Mouse (Mus musculus) urinary bladder, adult 18-20 months (tissue): ENCODE measurements at regions not wholly inside any gene's neighbourhood (a gene's known extent, or its start where the extent isn't known, plus 50 kb on each side); places are given as distances from the start of the nearest gene placed in this dataset.

Experiments used
- DNase-seq, 2 experiments: peaks; one replicate each; pipeline ENCODE4 v3.0.0; 2022; ENCODE audit warnings: low spot score in 2 of 2, mixed read lengths in 2 of 2

DNA sequence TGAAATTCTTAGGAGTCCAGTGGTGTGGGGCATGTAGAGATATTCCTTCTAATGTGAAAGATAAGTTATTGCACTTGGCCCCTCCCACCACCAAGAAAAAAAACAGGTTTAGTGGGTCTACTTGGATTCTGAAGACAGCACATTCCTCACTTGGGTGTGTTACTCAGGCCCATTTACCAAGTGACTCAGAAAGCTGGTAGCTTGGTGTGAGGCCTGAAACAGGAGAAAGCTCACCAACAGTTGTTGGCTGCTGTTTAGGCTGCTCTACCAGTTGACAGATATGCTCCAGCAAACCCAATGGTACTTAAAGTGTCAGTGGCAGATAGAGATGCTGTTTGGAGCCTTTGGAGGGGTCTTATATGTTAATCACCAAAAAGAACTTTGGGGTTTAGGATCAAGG lies 207.8 kb upstream of the Gm11042 start:
- DNase-seq, result peak in 1 of 2 experiments; percentile 5

DNA sequence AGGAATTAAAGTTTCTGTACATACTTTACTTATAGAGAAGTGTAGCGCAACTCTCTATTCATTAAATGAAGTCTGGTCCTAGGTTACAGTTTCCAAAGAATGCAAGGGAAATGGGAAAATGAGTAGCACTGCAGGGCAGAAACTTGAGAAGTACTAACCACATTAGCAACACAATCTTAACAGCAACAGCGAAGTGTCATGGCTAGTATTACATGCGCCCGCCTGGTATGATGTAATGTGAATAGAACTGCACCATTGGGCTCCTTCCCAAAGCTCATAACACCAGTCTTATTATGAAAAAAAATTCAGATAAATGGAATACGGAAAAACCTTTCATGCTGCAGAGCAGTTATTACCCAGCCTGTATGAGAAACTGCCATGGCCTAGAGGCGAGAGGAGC lies 201.8 kb upstream of the Gm11042 start:
- no peak for DNase-seq

DNA sequence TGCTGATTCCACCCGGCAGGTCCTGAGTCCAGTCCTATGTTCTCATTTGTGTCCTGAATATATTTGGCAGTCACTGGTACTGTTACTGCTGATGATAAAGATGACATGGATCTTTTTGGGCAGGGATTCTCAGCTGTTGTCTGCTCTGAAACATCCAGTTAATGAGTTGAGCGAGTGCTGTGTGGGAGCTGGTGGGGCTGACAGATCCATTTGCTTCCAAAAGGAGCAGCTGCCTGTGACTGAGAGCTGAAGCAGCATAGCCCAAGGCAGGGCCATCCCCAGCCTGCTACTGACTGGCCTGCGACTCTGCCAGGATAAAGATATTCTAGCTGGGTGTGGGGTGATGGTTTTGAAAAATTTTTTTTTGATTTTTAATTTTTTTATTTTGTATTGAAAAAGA lies 200.3 kb upstream of the Gm11042 start:
- no peak for DNase-seq

DNA sequence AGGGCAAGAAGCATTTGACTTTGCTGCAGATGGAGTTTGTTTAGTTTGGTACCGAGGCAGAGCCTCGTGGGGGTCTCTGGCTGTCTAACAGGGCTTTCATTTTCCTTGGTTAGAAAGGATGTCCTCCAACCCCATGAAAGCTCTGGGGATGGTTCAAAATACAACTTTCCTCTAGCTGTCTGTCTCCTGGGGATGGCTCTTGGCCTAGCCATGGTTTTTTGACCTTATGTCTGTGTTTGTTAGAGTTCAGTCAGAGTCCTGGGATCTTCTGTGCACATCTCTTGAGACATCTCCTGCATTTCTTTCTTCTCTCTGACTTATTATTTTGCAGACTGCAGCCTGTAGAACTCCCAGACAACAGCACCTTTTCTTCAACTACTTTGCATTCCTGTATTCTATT lies 186.6 kb upstream of the Gm11042 start:
- DNase-seq, result no peak

DNA sequence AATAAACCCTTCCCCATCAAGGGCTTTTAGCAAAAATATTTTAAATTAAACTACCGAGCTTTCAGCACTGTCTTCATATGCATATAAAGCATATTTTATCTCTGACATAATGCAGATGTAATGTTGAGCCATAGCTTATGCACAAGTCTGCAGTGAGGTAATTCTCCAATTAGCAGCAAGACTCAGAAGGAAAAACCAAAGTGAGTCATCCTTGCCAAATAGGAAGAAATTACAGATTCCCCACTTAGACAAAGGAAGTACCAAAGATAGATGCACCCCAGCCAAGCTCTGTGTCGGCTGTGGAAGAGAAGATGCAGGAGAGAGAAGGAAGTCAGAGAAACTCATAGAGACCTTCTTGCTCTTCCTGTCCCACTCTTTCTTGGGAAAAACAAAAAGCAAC lies 161.4 kb upstream of the Gm11042 start:
- no peak for DNase-seq

DNA sequence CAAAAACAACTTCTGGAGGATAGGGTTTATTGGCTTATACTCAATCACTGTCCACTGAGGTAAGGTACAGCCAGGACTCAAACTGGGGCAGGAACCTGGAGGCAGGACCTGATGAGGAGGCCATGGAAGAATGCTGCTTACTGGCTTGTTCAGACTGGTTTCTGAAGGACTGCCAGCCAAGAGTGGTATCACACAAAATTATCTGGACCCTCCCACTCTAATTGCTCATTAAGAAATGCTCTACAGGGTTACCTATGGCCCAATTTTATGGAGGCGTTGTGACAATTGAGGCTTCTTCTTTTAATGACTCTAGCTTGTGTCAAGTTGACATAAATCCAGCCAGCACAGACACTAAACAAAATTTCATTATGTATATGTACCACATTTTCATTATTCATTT lies 158.5 kb upstream of the Gm11042 start:
- no peak for DNase-seq

DNA sequence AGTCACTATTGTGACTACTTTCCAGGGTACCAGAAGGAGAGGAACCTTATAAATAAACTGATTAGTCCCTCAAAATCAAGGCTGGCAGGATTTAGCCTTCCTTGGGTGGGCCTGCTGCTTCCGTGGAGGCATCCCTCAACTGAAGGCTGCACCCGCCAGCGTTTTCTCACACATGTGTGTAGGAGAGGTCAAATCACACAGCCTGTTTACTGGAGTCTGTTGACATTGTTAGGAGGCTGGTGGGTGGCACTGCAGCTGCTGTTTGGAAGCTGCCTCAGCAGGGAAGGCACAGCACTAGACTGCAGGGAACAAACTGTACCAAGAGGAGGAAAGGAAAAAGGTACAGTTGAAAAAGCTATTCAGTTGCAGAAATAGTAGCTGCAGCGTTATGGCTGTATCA lies 142.3 kb upstream of the Gm11042 start:
- no peak for DNase-seq

DNA sequence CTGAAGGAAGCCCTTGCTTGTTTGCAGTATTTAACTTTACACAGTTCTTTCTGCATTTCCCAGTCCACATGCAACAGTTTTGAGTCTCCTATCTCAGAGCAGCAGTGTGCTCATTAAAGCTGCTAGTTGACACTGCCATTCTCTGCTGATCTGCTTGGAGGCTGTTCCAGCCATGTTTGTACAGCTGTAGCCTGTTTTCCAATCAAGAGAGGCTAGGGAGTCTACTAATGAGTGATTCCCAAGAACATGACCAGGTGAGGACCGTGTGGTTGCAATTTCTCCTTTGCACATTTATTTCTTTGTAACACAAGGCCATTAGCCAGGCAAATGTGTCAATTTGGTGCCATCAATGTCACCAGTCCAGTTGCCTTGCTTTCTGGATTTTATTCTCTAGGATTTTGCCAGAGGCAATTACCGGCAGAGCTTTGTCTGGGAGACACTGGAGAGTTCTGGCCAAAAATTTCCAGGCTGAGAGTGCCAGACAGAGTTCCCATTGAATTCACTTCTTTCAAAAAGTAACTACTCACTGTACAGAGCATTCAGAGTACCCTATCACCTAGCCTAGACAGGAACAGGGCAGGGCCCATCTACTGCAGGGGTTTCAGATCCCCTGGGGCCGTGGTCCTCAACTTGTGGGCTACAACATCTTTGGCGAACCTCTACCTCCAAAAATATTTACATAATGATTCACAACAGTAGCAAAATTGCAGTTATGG lies 136.3 kb upstream of the Gm11042 start:
- no peak for DNase-seq

DNA sequence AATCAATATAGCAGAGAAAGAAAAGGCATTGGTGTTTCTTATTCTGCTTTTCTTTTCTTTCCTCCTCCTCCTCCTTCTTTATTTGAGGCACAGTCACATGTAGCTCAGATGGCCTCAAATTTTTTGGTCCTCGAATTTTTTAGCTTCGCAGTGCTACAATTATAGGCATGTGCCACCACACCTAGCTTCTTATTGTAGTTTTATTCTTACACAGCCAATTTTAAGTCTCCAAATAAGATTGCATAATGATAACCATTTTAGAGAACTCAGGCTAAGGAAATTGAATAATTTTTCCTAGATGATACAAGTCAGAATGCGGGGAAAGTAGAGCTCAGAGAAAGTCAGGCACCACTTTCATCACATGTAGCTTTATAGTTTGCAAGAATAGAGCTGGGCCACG lies 132.1 kb upstream of the Gm11042 start:
- no peak for DNase-seq

DNA sequence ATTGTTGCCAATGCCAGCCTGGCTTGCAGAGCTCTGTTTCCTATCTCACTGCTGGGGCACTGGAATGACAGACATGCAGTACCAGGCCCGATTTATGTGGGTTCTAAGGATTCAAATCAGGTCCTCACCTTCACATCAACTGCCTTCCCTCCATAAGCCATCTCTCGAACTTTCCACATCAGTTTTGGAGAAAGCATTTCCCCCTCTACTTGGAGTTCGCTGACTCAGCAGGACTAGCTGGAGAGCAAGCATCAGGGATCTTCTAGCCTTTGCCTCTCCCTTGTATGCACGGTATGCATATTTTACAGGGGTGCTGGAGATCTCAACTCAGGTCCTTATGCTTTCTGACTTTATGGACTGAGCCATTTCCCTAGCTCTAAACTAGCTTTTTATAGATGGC lies 118.7 kb upstream of the Gm11042 start:
- no peak for DNase-seq

DNA sequence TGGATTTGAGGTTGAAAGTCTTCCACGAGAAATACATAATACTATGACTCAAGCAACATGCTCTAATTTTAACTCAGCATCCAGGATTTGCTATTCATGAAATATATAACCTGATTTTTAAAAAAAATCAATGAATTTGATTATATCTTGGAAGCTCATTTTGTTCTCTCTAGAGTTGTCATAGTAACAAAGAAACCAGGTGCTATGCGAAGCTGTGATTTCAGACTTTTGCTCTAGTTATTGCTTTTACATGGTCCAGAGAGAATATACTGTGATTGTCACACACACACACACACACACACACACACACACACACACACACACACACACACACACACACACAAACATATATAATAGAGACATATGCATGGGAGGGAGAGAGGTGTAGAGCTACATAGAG lies 98.5 kb upstream of the Gm11042 start:
- no peak for DNase-seq

DNA sequence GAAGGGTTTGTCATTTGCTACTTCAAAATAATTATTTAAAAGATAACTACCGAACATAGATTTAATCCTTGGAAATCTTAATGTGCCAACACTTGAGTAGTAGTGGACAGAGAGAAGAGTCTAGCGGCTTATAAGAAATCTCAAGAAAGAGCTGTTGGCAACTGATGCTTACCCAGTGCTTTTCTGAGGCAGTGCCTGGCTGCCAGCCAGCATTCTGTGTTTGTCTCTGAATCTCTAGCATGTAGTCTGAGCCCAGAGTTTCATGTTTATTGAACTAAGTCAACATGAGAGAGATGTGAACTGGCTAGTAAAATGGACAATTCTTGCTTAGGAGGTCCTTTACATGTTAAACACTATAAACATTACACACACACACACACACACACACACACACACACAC lies 94.3 kb upstream of the Gm11042 start:
- DNase-seq, result no peak

DNA sequence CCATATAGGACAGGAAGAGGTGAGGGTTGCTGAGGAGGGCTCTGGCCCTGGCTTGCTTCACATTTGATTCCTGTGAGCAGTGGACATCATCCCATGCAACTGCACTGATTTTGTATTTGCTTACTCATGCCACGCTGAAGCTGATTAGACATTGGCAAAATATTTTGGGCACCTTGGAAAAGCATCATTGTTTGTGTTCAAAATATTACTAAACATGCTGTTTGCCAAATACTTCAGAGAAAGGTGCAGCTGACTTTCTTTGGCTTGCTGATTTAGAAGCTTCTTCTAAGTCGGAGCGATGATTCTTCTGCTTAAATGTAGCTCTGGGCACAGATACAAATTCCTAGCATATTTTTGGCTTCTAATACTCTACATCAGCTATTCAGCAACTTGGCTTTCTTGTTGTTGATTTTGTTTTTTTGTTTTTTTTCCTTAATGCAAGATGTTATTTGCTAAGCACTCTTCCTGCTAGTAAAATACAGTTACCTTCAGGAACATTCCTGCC lies 91.4 kb upstream of the Gm11042 start:
- DNase-seq, result no peak

DNA sequence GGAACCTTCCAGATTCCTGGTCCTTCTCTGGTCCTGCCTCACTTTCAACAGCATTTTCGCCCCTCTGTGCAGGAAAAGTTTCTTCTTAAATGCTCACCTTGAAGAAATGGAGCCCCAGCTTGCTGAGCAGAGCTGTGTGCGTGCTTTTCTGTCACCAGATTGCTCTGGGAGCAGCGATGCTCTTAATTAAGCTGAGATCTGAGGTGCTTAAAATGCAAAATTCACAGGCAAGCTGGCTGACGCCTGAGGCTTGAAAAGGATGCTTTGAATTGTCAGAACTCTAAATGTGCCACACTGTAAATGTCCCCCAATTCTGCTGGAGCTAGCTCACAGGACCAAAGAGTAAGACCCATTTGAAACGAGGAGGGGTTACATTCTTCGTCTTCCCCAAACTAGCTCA lies 73.6 kb upstream of the Gm11042 start:
- no peak for DNase-seq
